Mouse (Mus musculus): ENCODE data around the gene Sbk1.

DNA sequence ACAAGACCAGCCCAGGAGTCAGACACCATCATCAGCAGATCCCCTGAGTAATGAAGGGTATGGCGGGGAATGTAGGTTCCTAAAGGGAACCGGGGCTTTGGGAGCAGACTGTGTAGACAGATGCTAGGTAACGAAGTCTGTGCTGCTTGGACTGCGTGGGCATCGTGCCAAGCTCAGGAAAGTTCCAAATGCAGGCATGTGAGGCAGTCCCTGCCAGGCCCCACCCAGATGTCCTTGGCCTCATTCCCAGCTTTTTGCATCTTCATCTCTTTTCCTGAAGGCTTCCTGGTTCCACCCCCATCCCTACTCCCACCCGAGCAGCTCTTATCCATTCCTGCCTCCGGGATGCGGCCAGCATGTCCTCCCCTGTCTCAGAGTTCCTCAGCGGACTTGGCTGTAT, 6.5 kb upstream of the Sbk1 start:
- TF ChIP-seq CTCF (IDR thresholded peaks at IDR 0.05; ENCODE audit: low read depth): no peak
- TF ChIP-seq EP300 (IDR thresholded peaks at IDR 0.05; ENCODE audit: low read depth): no peak
